In the genomic region with DNA sequence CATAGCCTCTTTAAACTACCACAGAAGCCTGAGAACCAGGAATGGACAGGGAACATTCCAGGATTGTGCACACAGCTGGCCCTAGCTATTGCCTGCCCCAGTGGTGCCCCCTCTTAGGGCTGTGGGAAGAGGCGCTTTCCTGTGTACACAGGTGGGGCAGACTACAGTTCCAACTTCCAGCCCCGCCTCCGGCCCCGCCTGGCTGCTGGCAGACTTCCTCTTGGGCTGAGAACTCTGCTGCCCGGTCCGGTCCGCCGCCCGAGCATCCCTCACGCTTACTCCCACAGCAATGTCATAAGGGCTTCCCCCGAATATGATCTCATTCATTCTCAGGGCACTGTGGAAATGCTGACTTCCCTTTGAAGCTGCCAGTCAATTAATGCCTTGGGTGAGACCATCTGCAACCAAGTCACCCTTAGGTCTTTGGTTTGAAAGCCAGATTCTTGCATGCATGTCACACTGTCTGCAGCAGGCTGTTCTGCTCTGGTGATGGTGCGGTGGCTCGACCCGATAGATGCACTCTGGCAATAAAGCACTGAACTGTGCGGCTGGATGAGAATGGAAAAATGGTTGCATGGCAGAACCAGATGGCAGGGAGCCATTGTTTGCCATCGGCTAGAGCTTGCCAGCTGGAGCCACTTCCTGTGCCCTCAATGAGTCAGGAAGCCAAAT, we compare ENCODE assay signal across 9 mouse cellular contexts. TPM values are rescaled to one million over a fixed set of nuclear protein-coding genes. Genes with fewer than 3 reads are reported as not detected.
DNase-seq lines count a peak whose midpoint lies in the region; ATAC-seq and TF ChIP-seq lines count a peak whose summit lies in the region.
"Had no signal": no experiment of that assay in that cellular context is flagged by ENCODE, and none has a peak within 500 bp of the region (broad histone marks: within the 10 kb centered on the region; RNA-seq: fewer than 3 reads in every experiment).

No protein-coding gene starts in this region.

- no peak for TF ChIP-seq CTCF in brain, embryonic 14.5 days (IDR thresholded peaks at IDR 0.05; ENCODE audit: borderline replicate concordance, extremely low read depth, insufficient read depth, insufficient read length)
- TF ChIP-seq CTCF in hindbrain, postnatal 0 days (IDR thresholded peaks at IDR 0.05; ENCODE audit: low read depth) = no peak

- no peaks in the 10 kb centered on the region for H3K9me3 ChIP-seq in hindbrain, postnatal 0 days (ENCODE audit: low read length)
- H3K9me3 ChIP-seq in liver, embryonic 13.5 days (replicated peaks) = no peaks in the 10 kb centered on the region

- H3K36me3 ChIP-seq in hindbrain, postnatal 0 days (ENCODE audit: insufficient read depth, low read length) = no peaks in the 10 kb centered on the region
- no peaks in the 10 kb centered on the region for H3K36me3 ChIP-seq in liver, embryonic 13.5 days

- no peaks in the 10 kb centered on the region for H3K27me3 ChIP-seq in hindbrain, postnatal 0 days (ENCODE audit: insufficient read depth, low read length)
- peaks cover 13% of the 10 kb centered on the region for H3K27me3 ChIP-seq in liver, embryonic 13.5 days

- 36% methylated on average over 16 of the region's 16 CpGs for WGBS in hindbrain, postnatal 0 days
- 12% methylated on average over 16 of the region's 16 CpGs for WGBS in liver, embryonic 13.5 days (ENCODE audit: insufficient replicate concordance)

- peak; percentile 34 for DNase-seq in ES-CJ7 (ENCODE audit: low read depth, low spot score)
- DNase-seq in brain, embryonic 14.5 days (ENCODE audit: low read depth) = peak; percentile 39
- peak; percentile 38 for DNase-seq in gastrocnemius, adult 8-10 months (ENCODE audit: low spot score in 2 of 2)
- peak; percentile 47 for DNase-seq in hindbrain, postnatal 0 days (ENCODE audit: low spot score)
- DNase-seq in liver, embryonic 13.5 days = no peak
- peak; percentile 82 for DNase-seq in thymus, postnatal 4 days
- no peak for DNase-seq in retina, embryonic 14.5 days (ENCODE audit: low spot score)

- no peak overlapping the region for H3K4me3 ChIP-seq in hindbrain, postnatal 0 days (ENCODE audit: low read length)
- no peak overlapping the region for H3K4me3 ChIP-seq in liver, embryonic 13.5 days (replicated peaks)

- H3K27ac ChIP-seq in hindbrain, postnatal 0 days = no peak overlapping the region
- H3K27ac ChIP-seq in liver, embryonic 13.5 days = no peak overlapping the region

- peaks cover 4% of the 10 kb centered on the region; the same call in 1 of the 2 replicates for H3K4me1 ChIP-seq in hindbrain, postnatal 0 days (ENCODE audit: insufficient read depth, low read length)
- H3K4me1 ChIP-seq in liver, embryonic 13.5 days (replicated peaks) = peaks cover 8% of the 10 kb centered on the region; the same call in 1 of the 2 replicates

- H3K9ac ChIP-seq in hindbrain, postnatal 0 days (replicated peaks; ENCODE audit: low read length) = no peak overlapping the region
- H3K9ac ChIP-seq in liver, embryonic 13.5 days = no peak overlapping the region

- ATAC-seq in hindbrain, postnatal 0 days = peak; percentile 63
- ATAC-seq in liver, embryonic 13.5 days (ENCODE audit: low read depth) = peak; percentile 29; the same call in 1 of the 2 replicates
- peak; percentile 43 for ATAC-seq in monocyte, adult 5-6 weeks (replicated peaks; ENCODE audit: insufficient number of reproducible peaks, low FRiP score, low TSS enrichment, poor library complexity, severe bottlenecking)

- H3K4me2 ChIP-seq in hindbrain, postnatal 0 days (ENCODE audit: low read depth, low read length) = peak overlapping the region; percentile 17; the same call in 1 of the 2 replicates
- peak overlapping the region; percentile 15; the same call in 1 of the 2 replicates for H3K4me2 ChIP-seq in liver, embryonic 13.5 days

- TF ChIP-seq POLR2A in brain, embryonic 14.5 days (IDR thresholded peaks at IDR 0.05; ENCODE audit: borderline replicate concordance, extremely low read depth, insufficient read depth, insufficient read length, poor library complexity, severe bottlenecking) = no peak

RNA-seq across cellular contexts. Expression of a gene that starts 13.2 kb away (rescaled TPM):
- polyA plus RNA-seq in brain, embryonic 14.5 days (2012; rRNA removed) = 0.08 TPM in 1 of 2 replicates, not detected in the other
- not detected for total RNA-seq in gastrocnemius, adult 8-10 months (2022)
- 0.10 TPM in 1 of 2 replicates, not detected in the other for total RNA-seq in hindbrain, postnatal 0 days (2014; rRNA removed)
- polyA plus RNA-seq in hindbrain, postnatal 0 days (2015; fragmentation: Nextera tagmentation; extraction: Ambion mirVana) = not detected in 2 replicates
- not detected in 2 replicates for polyA plus RNA-seq in liver, embryonic 13.5 days (2015; fragmentation: Nextera tagmentation; extraction: Ambion mirVana)
- total RNA-seq in monocyte, adult 5-6 weeks (2017) = 0.49 TPM in 1 of 3 replicates, not detected in the others
- polyA plus RNA-seq: large intestine, adult 2 months had no signal

RNA-seq across cellular contexts. Expression of a gene that starts 38.9 kb away (rescaled TPM):
- 27.0 and 43.6 TPM in 2 replicates for polyA plus RNA-seq in brain, embryonic 14.5 days (2012; rRNA removed)
- 10 to 100 TPM; 12.3 to 26.2 (median 18.0) TPM for total RNA-seq in gastrocnemius, adult 8-10 months (2022)
- total RNA-seq in hindbrain, postnatal 0 days (2014; rRNA removed) = 40.2 and 53.2 TPM in 2 replicates
- polyA plus RNA-seq in hindbrain, postnatal 0 days (2015; fragmentation: Nextera tagmentation; extraction: Ambion mirVana) = 7.8 and 8.6 TPM in 2 replicates
- 1.7 and 1.8 TPM in 2 replicates for polyA plus RNA-seq in liver, embryonic 13.5 days (2015; fragmentation: Nextera tagmentation; extraction: Ambion mirVana)
- 4.6 to 6.1 TPM (median 5.9 TPM) in 3 replicates for total RNA-seq in monocyte, adult 5-6 weeks (2017)

Comparison
In these comparisons a context has a peak if more than half of its experiments do, and no peak if none do; other contexts are left out.
1. DNase-seq: peak in ES-CJ7 (single experiment), brain, embryonic 14.5 days (single experiment), gastrocnemius, adult 8-10 months (2 of 2), hindbrain, postnatal 0 days (single experiment) and thymus, postnatal 4 days (single experiment); none in liver, embryonic 13.5 days (single experiment) and retina, embryonic 14.5 days (single experiment).
2. Peak in every context shown above with its lines, with median percentiles within 50 percentile points of each other: ATAC-seq.